Mouse (Mus musculus) heart, postnatal 0 days (tissue): Measurements from ENCODE around the gene Camta1. TPM values are rescaled to one million over a fixed set of nuclear protein-coding genes. Genes with fewer than 3 reads are reported as not detected.

ENCODE experiments used
- ATAC-seq: fragments of 200-750 bp; cut with Nextera tagmentation; 2 replicates; pipeline ENCODE4 v1.8.0; 2017; ENCODE audit warnings: low read depth, moderate number of reproducible peaks, moderate library complexity; ENCODE audit not compliant: insufficient read depth
- DNase-seq: peaks from one replicate; pipeline ENCODE4 v3.0.0-alpha.2; 2016; ENCODE audit warnings: low spot score
- H3K27ac ChIP-seq: fragments of 300-500 bp; sonication (generic); 2 replicates; pipeline ENCODE4 v1.5.1; 2014; ENCODE audit warnings: low read depth, mild to moderate bottlenecking
- H3K27me3 ChIP-seq: fragments of 300-500 bp; sonication (generic); 2 replicates; pipeline ENCODE4 v1.6.1; 2014; ENCODE audit warnings: low read length, mixed read lengths; ENCODE audit not compliant: control insufficient read depth, insufficient read depth
- H3K36me3 ChIP-seq: fragments of 300-500 bp; sonication (generic); replicated peaks from 2 replicates; pipeline ENCODE4 v1.6.1; 2014; ENCODE audit warnings: low read length, mixed read lengths; ENCODE audit not compliant: control insufficient read depth, insufficient read depth
- H3K4me1 ChIP-seq: fragments of 300-500 bp; sonication (generic); 2 replicates; pipeline ENCODE4 v1.6.1; 2014; ENCODE audit warnings: antibody characterized with exemption; ENCODE audit not compliant: control insufficient read depth, insufficient read depth
- H3K4me2 ChIP-seq: fragments of 300-500 bp; sonication (generic); 2 replicates; pipeline ENCODE4 v1.6.1; 2014; ENCODE audit warnings: low read depth, mild to moderate bottlenecking, low read length, moderate library complexity
- H3K4me3 ChIP-seq: fragments of 300-500 bp; sonication (generic); 2 replicates; pipeline ENCODE4 v1.5.1; 2014; ENCODE audit warnings: low read depth, low read length
- H3K9ac ChIP-seq: fragments of 300-500 bp; sonication (generic); replicated peaks from 2 replicates; pipeline ENCODE4 v1.6.1; 2014; ENCODE audit warnings: low read depth, low read length, mixed read lengths
- H3K9me3 ChIP-seq: fragments of 300-500 bp; sonication (generic); replicated peaks from 2 replicates; pipeline ENCODE4 v1.6.1; 2016; ENCODE audit warnings: low read length; ENCODE audit not compliant: control insufficient read depth
- CTCF ChIP-seq: IDR thresholded peaks from 2 replicates; pipeline ENCODE4 v1.5.1; 2016; ENCODE audit warnings: antibody characterized with exemption, control low read depth, low read depth
- EP300 ChIP-seq: IDR thresholded peaks from 2 replicates; pipeline ENCODE4 v1.6.1; 2016; ENCODE audit warnings: antibody characterized with exemption, low read depth
- WGBS: fragments of 180-500 bp; shearing (Covaris S2); extraction: QIAGEN DNeasy Blood & Tissue Kit; methylation state at CpG from one replicate; pipeline ENCODE4 v1.1.7; 2014; 5-methylcytosine and 5-hydroxymethylcytosine counted together
- polyA plus RNA-seq: library from polyadenylated mRNA; unstranded; fragments of >200 nt; fragmentation: Nextera tagmentation; extraction: Ambion mirVana; gene quantifications from 2 replicates; pipeline ENCODE4 v1.2.1, GENCODE M21; 2015
- total RNA-seq: library from RNA; depleted of rRNA; stranded (reverse); fragments of >200 nt; gene quantifications from 2 replicates; pipeline ENCODE4 v1.2.3, GENCODE M21; 2014; ENCODE audit warnings: low replicate concordance

Gene Camta1
- total and polyA plus RNA-seq, 2 experiments from 2014 or later = 72.7 to 240 TPM

DNA sequence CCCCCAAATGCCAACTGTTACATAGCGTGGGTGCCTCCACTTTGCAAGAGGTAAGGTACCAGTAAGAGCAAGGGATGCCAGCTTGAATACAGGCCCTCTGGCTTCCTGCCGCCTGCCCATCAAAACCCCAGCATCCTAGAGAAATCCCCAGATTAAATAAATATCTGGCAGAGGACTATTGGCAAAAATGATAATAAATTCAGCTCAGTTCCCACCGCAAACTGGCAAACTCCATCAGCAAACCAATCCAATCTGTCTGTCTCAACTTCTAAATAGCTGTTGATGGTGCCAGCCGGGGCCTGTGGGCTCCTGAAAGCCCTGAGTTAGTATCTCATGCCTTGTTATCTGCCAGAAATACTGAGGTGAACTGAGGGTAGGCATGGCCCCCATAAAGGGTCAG, 333.2 kb downstream of the Camta1 start:
- no peak for TF ChIP-seq CTCF
- no peak for TF ChIP-seq EP300
- H3K27ac ChIP-seq = no peak overlapping the region
- H3K36me3 ChIP-seq = no peaks in the 10 kb centered on the region
- no peak overlapping the region for H3K4me2 ChIP-seq
- no peak for DNase-seq
- H3K4me1 ChIP-seq = no peaks in the 10 kb centered on the region
- no peak overlapping the region for H3K4me3 ChIP-seq
- no peak for ATAC-seq
- H3K9ac ChIP-seq = no peak overlapping the region
- no peaks in the 10 kb centered on the region for H3K9me3 ChIP-seq
- no peaks in the 10 kb centered on the region for H3K27me3 ChIP-seq
- 94% methylated on average over 4 of the region's 4 CpGs for WGBS

GRCm38 (mm10) chr4:151527763-151528162, 333.9 kb downstream of the Camta1 start:
- Histone ChIP-seq H3K4me1 (no peaks in the 10 kb centered on the region), H3K9ac (no peak overlapping the region), H3K27ac (no peak overlapping the region), H3K4me3 (no peak overlapping the region), H3K9me3 (no peaks in the 10 kb centered on the region), H3K4me2 (no peak overlapping the region), H3K36me3 (no peaks in the 10 kb centered on the region), H3K27me3 (no peaks in the 10 kb centered on the region)
- no peak for DNase-seq
- 70% methylated on average over 3 of the region's 3 CpGs for WGBS
- no peak for ATAC-seq
- no peak for TF ChIP-seq EP300

DNA sequence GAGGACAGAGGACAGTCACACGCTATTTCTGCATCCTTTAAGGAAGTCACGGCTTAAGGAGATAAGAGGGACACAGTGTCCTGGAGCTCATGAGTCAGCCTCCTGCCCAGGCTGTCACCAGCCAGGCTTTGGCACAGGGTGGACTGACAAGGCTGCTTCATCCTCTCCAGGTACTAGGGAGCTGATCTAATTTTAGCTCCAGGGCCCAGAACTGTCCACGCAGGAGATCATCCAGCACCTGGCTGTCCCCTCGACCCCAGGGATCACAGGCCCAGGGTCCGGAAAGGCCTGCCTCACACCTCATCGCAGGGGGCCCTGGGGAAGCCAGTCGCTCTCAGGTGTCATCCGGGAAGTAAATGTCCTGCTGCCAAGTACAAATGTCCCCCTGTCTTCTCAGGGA, 341.6 kb downstream of the Camta1 start:
- TF ChIP-seq CTCF (no peak), EP300 (peak; percentile 52; the same call in 1 of the 2 replicates)
- WGBS = 11% methylated on average over 8 of the region's 8 CpGs
- Histone ChIP-seq H3K36me3 (no peaks in the 10 kb centered on the region), H3K4me3 (no peak overlapping the region), H3K9ac (no peak overlapping the region), H3K9me3 (no peaks in the 10 kb centered on the region), H3K27ac (no peak overlapping the region), H3K4me1 (peaks cover 22% of the 10 kb centered on the region), H3K27me3 (no peaks in the 10 kb centered on the region), H3K4me2 (no peak overlapping the region)
- DNase-seq (peak; percentile 27), ATAC-seq (peak; percentile 47)

DNA sequence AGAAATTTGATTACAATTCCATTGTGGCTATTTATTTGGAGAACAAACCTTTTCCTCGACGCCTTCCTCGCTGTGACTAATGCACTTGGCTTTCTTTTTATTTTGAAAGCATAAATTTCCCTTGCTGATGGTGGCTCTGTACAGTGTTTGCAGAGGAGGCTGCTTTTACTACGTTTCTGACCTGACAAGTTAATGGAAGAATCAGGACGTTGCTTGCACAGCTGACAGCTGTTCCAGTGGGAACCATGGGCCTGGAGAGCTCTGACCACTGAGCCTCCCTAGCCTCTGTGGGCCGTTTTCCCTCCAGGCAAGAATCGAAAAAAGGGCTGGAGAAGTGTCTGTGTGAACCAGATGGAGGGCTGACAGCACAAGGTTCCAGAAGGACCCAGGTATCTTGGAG, 342.7 kb downstream of the Camta1 start:
- H3K4me2 ChIP-seq = no peak overlapping the region
- no peak overlapping the region for H3K27ac ChIP-seq
- TF ChIP-seq CTCF = no peak
- no peak for TF ChIP-seq EP300
- H3K4me3 ChIP-seq = no peak overlapping the region
- no peaks in the 10 kb centered on the region for H3K9me3 ChIP-seq
- no peak overlapping the region for H3K9ac ChIP-seq
- H3K36me3 ChIP-seq = no peaks in the 10 kb centered on the region
- ATAC-seq = no peak
- H3K27me3 ChIP-seq = no peaks in the 10 kb centered on the region
- no peak for DNase-seq
- H3K4me1 ChIP-seq = peaks cover 22% of the 10 kb centered on the region
- WGBS = 70% methylated on average over 7 of the region's 7 CpGs

- Histone ChIP-seq H3K9ac (no peak overlapping the region), H3K4me2 (no peak overlapping the region), H3K9me3 (no peaks in the 10 kb centered on the region), H3K27me3 (no peaks in the 10 kb centered on the region), H3K27ac (0 out of 2 replicates have a peak overlapping the region, but pooled peaks have one; percentile 5), H3K4me1 (peaks cover 22% of the 10 kb centered on the region), H3K4me3 (no peak overlapping the region), H3K36me3 (no peaks in the 10 kb centered on the region)
- WGBS = 16% methylated on average over 11 of the region's 11 CpGs
- DNase-seq (peak; percentile 74), ATAC-seq (peak; percentile 47)
- TF ChIP-seq CTCF (no peak), EP300 (0 out of 2 replicates have a peak, but pooled peaks have one; percentile 37)
Measured at GRCm38 (mm10) chr4:151516998-151517799, 344.5 kb downstream of the Camta1 start.

DNA sequence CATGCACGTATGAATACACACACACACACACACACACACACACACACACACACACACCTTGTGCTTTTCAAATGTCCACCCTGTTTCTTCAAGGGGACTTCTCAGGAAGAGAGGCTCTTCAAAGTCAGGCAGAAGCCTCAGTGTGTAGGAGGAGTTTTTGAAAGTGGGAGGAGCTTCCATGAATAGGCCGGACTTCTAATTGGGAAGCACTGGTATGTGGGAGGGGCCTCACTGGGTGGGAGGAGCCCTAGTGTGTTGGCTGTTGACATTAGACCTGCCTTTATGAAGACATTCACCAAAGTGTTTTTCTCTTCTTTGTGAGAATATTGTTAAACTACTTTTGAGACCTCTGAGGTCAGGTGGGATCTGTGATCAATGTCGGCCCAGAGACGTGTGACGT, 346.4 kb downstream of the Camta1 start:
- Histone ChIP-seq H3K4me3 (no peak overlapping the region), H3K4me2 (no peak overlapping the region), H3K4me1 (peaks cover 18% of the 10 kb centered on the region), H3K9me3 (no peaks in the 10 kb centered on the region), H3K9ac (no peak overlapping the region), H3K27me3 (no peaks in the 10 kb centered on the region), H3K27ac (no peak overlapping the region), H3K36me3 (no peaks in the 10 kb centered on the region)
- no peak for ATAC-seq
- 80% methylated on average over 5 of the region's 5 CpGs for WGBS
- DNase-seq = no peak
- no peak for TF ChIP-seq EP300
- TF ChIP-seq CTCF = no peak
